Mouse (Mus musculus) liver (tissue): ENCODE results near the gene H1fnt.

Source experiments
- DNase-seq: peaks from one replicate; pipeline ENCODE4 v3.0.0-alpha.2; 2020; ENCODE audit warnings: mixed read lengths

The H1fnt gene

DNA sequence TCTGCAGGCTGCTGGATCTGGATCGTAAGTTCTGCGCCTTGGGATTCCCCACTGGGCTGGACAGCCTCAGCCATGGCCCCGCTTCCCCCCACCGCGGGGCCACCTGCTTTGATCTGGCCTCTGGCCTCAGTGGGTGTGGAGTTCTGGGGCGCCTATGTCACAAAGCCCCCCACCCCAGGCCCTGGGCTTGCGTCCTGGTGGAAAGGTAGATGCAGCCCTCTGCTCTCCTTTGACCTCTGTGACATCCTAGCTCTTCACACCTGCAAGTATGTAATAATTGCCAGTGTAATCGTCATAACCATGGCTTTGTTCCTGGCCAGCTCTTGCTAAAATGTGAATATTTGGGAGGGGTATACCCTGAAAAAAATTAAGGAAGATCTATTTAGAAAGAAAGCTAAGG is at the start of gene H1fnt:
Gene H1fnt, minus strand, starts transcription at position 101 of the 400 bp plus-strand sequence.
- no peak for DNase-seq

- DNase-seq = no peak
Measured at GRCm38 (mm10) chr15:98295628-98296551, 38.8 kb upstream of the H1fnt start, which contains the start of gene Zfp641. Gene Zfp641 (minus strand): TSS chr15:98296161.

GRCm38 (mm10) chr15:98293651-98294050 is 36.6 kb upstream of the H1fnt start:
- DNase-seq = no peak

DNA sequence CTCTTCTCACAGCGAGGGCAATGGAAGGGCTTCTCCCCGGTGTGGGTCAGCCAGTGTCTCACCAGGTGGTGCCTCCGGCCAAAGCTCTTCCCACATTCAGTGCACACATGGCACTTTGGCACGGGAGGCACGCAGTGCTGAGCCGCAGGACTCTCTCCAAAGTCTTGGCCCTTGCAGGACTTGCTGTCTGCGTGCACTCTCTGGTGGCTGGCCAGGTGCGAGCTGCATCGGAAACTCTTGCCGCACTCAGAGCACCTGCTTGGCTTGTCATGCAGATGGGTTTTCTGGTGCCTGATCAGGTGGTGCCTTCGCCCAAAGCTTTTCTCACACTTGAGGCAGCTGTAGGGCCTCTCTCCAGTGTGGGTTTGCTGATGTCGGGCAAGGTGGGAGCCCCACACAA is 31.5 kb upstream of the H1fnt start:
- no peak for DNase-seq

DNA sequence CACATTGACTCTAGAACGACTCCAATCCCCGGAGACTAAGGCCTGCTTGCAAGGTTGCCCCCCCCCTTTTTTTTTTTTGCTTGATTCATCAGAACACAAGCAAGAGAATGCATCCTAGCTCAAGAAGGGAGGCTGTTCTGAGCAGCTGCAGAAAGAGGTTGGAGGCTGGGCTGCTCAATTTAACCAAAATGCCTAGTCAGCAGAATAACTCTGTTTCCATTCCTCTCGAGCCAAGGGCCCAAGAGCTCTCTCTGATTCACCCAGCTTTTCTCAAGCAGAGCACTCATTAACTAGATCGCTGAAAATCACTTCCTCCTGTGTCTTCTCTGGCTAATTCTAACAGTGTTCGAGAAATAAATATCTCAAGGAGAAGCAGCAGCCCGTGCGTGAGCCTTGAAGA is 29.3 kb upstream of the H1fnt start:
- no peak for DNase-seq

DNA sequence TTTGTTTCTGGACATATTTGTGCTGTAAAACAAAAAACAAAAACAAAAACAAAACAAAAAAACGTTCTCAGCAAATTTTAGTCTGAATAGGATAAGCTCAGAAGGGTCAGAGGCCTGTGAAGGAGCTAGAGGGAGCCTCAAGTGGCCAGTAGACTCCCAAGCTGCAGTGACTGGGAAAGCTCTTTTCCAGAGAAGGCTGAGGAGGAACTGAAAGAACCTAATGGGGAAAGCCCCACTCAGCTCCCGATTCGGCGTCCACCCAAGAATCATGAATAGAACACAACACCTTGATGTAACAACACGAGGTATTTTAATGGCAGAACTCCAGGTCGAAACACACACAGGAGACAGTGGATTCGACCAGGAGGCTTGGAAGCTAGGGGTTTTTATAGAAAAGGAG is 683 bp upstream of the H1fnt start:
- no peak for DNase-seq

GRCm38 (mm10) chr15:98256271-98256670 is 822 bp downstream of the H1fnt start:
- DNase-seq = no peak

DNA sequence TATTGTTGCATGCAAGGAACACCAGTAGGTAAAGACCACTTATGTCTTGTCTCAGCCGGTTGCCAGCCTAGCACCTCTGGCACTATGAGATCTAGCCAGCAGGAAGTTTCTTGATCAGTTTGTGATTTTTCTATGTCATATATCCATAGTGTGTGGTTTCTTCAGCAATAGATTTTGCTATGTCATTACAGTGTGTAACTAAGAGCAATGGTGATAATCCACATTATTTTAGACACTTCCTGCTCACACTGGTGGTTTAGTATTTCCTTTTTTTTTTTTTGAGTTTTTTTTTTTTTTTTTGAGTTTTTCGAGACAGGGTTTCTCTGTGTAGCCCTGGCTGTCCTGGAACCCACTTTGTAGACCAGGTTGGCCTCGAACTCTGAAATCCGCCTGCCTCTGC is 21.7 kb downstream of the H1fnt start:
- no peak for DNase-seq

GRCm38 (mm10) chr15:98234350-98234749 is 22.7 kb downstream of the H1fnt start, which contains the start of gene Olfr286:
Gene Olfr286 (minus strand): TSS chr15:98234450.
- DNase-seq = no peak

GRCm38 (mm10) chr15:98226096-98226495 is 31.0 kb downstream of the H1fnt start:
- DNase-seq = no peak

GRCm38 (mm10) chr15:98225610-98226009 is 31.5 kb downstream of the H1fnt start:
- no peak for DNase-seq

DNA sequence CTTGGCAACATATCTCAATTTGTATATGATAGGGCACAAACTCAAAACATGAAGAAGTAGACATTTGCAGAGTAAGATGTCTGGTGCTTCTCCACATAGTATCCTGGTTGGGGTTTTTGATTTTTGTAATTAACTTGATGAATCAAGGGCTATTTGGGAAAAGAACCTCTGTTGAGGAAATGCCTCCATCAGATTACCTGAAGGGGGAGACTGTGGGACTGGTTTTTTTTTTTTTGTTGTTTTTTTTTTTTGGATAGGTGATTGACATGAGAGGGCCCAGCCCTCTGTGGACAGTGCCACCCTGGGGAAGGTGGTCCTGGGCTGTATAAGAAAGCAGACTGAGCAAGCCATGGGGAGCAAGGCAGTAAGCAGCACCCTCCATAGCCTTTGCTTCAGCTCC is 34.7 kb downstream of the H1fnt start:
- no peak for DNase-seq

DNA sequence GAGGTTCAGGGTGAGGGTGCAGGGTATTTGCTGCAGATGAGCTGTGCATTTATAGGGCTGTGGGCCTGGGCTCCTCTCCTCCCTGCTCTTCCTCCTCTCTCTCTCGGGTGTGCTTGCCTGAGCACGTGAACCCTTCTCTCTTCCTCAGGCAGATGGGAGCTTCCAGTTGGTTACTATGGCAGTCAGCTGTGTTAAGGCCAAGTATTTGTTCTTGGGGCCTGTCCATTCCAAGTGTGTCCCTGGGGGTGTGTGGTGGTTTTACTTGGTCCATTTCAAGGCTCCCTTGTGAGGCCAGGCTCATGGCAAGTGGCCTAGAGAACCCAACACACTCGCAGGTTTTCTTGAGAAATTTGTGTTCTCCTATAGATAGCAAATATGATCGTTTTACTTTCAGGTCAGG is 36.2 kb downstream of the H1fnt start, which contains the start of the genes Gm44579 and Olfr287:
Gene Gm44579, minus strand, starts transcription at position 101 of the 400 bp plus-strand sequence.
Gene Olfr287, minus strand, starts transcription at position 180 of the 400 bp plus-strand sequence.
- DNase-seq = no peak

DNA sequence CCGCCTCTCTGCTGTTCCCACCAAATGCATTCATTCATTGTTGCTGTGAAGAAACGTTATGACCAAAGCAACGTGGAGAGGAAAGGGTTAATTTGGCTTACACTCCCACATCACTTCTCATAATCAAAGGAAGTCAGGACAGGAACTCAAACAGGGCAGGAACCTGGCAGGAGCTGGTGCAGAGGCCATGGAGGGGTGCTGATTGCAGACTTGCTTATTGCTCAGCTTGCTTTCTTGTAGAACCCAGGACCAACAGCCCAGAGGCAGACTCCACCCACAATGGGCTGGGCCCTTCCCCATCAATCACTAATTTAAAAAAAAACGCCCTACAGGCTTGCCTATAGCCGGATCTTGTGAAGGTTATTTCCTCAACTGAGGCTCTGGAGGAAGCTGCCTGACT is 43.0 kb downstream of the H1fnt start:
- DNase-seq = no peak

DNA sequence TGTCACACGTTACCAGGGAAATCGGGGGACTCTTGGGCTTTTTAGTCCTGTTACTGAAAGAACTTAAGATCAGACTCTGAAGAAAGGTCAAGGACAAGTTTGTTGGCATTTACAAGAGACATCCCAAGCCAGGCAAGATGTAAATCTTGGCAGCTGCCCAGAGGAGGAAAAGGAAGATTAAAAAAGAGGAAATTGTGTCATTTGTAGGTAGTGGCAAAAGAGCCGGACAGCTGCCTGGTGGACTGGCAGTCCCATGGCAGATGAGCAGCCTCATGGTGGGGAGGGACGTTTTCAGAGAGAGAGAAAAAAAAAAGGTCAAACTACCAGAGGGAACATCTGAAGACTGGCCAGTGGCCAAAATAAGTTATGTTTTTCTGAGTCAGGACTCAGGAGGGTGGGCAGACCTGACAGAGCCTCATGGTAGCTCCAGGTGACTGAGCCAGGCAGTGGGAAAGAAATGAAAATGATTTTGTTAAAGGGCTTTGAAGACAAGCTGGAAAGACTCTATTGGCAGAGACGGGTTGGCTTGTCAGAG is 43.7 kb downstream of the H1fnt start:
- no peak for DNase-seq

DNA sequence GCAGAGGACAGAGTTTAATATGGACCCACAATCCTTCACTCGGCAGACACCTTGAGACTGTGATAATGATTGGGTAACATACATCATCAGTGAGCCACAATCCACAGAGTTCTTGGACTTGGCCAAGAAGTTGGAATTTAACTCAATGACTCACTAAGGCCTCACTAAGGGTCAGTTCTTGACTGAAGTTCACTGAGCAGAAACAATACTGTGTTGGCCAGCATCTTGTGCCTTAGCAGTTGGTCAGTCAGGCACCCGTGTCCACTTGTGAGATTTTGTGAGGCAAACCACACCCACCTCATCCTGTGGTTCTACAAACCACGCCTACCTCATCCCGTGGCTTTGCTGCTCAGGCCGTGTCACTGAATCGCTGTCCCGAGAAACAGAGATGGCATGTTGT is 47.4 kb downstream of the H1fnt start:
- no peak for DNase-seq
